Mouse (Mus musculus): Measurements from ENCODE around the gene Rac3. TPM values are rescaled to one million over a fixed set of nuclear protein-coding genes. Genes with fewer than 3 reads are reported as not detected.
"Not testable (repeated sequence)": the region's sequence is repeated elsewhere in the genome, so short reads cannot be mapped to it uniquely, and the experiment has no call there.

The Rac3 gene
- total RNA-seq, 2 experiments from 2014 or later: 6.6 to 15.5 TPM

DNA sequence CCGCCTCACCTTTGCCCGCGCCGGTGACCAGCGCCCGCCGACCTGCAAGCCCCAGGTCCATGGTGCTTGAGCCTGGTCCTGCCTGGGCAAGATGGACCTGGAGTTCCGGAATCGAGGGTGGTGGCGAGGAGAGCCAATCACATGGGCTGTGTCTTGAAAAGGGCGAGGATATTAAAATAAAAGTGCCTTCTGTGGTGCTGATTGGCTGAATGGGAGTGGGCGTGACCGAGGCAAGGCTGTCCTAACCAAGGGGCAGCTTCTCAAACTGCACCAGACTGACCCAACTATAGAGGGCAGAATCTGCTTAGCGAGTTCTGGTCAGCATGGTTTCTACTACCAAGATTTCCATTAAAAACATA, 5.9 kb downstream of the Rac3 start, which contains the start of gene Dcxr:
Gene Dcxr, minus strand, starts transcription at position 113 of the 359 bp plus-strand sequence.
- peak; percentile 72 to 79 for DNase-seq (ENCODE audit: low spot score in 2 of 2)

DNA sequence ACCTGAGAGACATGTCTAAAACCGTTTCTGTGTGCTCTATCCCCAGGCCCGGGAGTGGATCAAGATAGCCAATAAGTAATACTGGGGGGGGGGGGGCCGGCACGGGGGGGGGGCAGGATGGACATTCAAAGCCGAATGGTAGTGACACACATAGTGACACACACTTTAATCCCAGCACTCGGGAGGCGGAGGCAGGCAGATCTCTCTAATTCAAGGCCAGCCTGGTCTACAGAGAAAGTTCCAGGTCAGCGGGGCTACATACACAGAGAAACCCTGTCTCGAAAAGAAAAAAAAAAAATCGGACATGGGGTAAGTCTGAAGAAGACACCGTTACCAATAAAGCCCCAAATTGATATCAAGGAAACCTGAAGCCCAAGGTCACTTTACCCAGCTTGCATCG, 6.3 kb downstream of the Rac3 start:
- DNase-seq (ENCODE audit: low spot score in 2 of 2): no peak

DNA sequence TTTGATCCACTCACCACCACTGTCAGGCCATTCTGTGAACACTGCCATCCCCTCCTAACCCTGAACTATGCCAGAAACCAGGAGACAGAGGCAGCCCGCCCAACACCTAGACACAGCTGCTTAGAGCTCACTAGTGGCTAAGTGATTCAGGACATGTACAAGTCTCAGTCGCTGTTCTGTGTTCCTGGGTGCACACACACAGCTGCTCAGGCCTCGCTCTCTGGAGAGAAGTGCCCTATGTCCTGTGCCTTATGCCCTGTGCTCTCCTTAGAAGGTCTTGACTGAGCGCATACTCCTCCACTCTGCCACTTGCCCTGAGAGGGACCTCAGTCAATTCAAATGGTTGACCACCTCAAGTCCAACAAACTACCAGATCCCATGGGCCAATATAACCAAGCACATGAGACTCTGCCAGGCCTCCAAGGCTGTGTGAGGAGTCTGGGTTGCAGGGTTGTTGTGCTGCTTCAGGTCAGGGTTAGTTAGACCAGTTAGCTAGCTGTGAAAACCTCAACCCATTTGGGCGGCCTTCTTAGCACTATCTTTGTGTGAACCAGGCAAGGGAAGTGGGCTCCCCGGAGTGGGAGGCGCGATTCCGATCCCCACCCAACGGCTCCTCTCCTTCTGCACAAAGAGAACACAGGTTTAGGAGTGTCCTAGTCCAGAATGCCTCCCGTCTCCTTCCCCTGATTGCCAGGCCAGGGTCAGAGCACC, 7.4 kb downstream of the Rac3 start:
- DNase-seq (ENCODE audit: low spot score in 2 of 2): no peak

DNA sequence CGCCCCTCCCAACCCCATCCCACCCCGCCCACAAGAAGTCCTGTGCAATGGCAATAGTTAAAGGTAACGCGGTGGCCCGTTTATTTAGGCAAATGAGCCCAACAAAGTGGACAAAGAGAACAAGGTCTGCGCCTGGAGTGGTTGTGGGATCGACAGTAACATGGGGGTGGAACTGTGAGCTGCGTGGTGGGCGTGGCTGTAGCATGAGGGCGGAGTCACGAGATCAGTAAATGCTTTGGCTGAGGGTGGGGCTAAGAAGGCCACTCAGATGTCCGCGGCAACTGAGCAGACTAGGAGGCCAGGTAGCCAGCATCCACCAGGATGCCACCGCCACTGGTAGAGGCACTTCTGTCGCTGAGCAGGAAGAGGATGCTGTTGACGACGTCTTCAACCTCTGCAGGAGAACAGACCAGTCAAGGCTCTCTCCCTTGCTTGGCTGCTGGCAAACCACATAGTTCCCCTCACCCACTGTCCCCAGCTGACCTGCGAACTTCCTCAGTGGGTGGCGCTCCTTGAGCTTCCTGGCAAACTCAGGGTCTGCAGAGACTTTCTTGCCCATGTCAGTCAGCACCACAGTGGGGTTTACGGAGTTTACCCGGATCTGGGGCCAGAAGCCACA, 8.3 kb downstream of the Rac3 start:
- DNase-seq (ENCODE audit: low spot score in 2 of 2): not testable (repeated sequence)

DNA sequence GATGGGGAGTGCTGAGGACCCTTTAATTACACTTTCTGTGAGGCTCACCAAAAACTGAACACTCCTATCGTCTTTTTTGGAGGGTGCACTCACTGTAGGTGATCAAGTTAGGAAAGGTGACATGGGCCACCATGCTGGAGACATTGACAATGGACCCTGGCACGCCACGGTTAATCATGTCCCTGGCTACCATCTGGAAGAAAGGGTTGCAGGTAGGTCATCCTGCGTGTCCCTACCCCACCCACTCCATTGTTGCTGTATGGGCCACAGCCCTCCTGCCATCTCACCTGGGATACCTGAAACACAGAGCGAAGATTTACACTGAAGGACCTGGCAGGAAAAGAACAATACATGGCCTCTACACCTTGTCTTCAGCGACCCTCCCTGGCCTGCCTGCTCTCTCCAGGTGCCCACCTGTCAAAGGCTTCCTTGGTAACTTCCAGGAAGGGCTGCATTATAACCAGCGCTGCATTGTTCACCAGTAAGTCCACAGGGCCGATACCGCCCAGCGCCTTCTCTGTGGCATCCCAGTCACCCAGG, 9.1 kb downstream of the Rac3 start:
- DNase-seq (ENCODE audit: low spot score in 2 of 2): no peak

DNA sequence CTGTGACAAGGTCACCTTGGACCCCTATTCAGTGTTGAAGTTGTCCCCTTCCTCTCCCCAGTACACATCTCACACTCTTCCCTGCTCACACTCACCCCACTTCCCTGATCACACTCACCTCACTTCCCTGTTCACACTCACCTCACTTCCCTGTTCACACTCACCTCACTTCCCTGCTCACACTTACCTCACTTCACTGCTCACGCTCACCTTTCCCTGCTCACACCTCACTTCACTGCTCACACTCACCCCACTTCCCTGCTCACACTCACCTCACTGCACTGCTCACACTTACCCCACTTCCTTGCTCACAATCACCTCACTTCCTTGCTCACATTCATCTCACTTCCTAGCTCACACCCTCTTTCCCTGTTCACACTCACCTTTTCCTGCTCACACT, 10.1 kb downstream of the Rac3 start:
- no peak for DNase-seq (ENCODE audit: low spot score in 2 of 2)

DNA sequence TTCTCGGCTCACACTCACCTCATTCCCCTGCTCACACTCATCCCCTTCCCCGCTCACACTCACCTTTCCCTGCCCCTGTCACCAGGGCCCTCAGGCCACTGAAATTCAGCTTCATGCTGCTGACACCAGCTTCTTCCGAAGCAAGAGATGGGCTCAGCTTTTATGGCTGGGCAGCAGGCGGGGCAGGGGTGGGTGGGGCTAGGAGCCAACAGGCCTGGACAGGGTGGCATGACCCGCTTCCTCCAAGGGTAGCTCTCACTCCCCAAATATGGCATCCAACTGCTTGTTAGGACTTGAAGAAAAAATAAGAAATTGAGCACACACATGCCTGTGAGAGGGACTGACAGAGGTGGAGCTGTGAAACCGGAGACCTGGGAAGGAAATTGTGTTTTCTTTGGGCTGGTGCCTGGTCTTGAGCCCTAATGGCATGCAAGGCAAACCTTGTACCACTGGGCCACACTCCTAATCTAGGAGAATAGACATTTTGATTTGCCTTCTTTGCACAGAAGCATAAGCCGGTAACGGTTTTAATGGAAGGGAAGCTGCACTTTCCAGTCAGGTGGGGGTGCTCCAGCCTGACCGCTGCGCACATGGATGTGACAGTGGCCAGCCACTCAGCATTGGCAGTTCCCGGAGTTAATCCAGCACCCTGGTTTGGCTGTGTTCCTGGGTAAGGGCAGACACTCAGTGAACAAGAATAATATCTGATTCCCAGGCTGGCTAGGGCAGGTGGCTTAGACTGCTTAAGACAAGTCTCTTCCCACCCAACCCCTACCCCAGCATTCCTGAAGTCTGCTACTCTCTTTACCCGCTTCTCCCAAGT, 10.8 kb downstream of the Rac3 start, which contains the start of gene Cbr2:
Gene Cbr2, minus strand, starts transcription at position 257 of the 823 bp plus-strand sequence.
- DNase-seq (ENCODE audit: low spot score in 2 of 2): peak in 1 of 2 experiments; percentile 16

DNA sequence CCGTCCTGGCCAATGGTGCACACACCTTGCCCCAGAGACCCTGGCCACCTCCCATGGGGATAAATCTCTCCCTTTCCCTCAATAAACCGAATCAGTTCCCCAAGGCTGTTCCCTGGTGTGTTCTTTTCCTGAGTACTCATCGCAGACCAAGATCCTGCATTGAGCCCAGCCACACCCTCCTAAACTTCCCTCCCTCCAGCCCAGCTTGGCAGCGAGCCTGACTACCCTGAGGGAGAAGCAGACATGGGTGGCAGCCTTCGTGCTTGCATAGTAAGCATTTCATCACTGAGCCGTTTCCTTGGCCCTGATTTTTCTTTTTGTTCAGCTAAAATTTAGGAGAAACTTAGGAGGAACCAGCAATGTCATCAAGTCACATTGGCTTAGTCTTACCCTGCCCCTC, 12.3 kb downstream of the Rac3 start:
- peak in 1 of 2 experiments; percentile 21 for DNase-seq (ENCODE audit: low spot score in 2 of 2)

DNA sequence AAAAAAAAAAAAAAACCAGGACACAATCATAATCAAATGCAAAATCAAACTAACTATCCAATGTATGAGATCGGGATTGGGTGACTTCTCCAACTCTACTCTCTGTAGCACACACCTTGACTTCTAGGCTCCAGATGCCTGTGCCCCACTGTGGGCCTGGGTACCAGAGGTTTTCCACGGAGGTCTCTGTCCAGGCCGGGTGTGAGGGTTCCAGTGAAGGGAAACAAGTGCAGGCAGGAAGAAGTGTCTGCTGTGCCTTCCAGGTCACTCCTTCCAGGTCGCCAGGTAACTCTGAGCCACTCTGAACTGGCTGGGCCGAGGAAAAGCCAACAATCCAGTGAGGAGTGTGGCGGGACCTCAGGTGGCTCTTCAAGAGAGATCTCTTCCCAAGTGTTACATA, 15.2 kb downstream of the Rac3 start:
- no peak for DNase-seq (ENCODE audit: low spot score in 2 of 2)

DNA sequence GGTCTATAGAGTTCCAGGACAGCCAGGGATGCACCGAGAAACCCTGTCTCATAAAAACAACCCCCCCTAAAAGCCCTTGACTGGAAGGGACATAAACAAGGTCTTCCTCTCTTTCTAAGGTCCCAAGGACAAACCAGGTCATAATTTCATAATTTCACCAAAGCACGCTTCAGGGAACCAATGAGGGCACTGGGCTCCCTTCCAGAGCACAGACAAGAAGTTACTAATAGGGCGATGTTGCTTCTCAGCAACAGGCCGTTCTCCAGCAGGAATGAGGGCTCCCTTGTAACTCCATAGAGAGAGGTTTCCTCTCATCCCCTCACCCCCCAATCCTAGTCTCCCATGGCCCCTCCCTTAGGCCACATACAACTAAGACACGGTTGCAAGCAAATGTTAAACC, 19.7 kb downstream of the Rac3 start:
- DNase-seq (ENCODE audit: low spot score in 2 of 2): peak in 1 of 2 experiments; percentile 18

DNA sequence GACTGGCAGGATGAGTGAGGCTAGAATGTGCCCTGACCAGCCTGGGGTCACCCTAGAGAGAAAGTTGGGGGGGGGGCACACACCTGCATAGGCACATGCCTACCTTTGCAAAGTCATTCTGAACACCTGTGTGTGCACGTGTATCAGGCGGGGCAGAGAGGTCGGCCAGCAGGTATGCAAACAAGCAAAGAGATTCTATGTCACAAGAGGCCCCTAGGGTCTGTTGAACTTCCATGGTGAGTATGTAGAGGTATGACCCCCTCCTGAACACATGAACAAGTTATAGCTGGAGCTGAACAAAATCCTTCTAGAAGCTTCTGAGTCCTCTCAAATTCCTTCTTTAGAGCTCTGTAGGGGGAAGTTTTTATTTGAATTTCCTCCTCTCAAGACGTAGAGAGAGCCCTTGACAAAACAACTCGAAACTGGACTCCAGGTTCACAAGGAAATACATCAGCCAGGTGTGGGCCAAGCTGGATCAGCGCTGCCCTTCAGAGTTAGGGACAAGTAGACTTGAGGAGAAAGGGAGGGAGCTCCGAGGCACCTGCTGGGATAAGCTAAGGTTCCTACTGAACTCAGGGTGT, 22.9 kb downstream of the Rac3 start:
- no peak for DNase-seq (ENCODE audit: low spot score in 2 of 2)

DNA sequence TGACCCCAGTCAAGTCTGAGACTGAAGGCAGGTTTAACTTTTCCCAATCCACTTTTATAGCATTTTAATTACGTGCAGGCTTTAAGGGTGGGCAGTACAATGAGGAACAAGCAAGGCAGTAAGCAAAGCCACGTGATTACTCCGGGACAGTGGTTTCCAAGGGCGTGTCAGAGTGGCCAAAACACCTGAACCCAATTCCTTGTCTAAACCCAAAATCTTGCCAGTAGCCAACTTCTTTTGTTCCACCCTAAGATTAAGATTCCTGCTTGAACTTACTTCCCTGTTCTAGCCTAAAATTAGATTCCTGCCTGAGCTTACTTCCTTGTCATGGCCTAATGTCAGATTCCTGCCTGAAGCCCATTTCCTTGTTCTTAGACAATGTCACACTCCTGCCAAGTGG, 26.7 kb downstream of the Rac3 start:
- DNase-seq (ENCODE audit: low spot score in 2 of 2): no peak

DNA sequence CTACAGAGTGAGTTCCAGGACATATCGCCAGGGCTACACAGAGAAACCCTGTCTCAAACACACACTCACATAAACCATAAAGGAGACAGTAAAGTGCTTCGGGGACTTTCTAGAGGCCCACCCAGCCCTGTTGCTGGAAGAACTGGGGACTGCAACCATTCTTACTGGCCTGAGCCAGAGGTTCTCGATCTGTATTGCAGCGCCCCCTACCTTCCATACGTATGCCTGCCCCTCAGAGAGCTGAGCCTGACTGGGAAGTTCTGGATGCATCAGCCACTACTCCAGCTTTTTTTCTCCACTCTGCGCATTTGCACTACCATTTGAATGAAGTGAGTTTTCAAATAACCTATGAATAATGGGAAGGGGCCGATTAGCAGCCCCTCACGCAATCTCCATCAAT, 28.2 kb downstream of the Rac3 start:
- DNase-seq (ENCODE audit: low spot score in 2 of 2): peak in 1 of 2 experiments; percentile 49

DNA sequence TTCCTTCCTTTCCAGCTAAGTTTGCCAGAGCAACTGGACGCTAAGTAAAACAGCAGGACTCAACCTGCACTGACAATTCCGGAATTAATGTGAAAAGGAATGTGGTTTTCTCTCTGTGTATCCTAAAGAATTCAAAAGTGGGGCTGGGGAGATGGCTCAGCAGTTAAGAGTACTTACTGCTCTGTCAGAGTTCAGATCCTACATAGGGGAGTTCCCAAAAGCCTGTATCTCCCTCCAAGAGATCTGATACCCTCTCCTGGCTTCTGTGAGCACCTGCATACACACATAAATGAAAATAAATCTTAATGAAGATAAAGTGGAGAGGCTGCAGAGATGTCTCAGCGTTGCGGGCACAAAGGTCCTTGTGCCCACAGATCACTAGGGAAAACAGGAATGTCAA, 30.3 kb downstream of the Rac3 start:
- DNase-seq (ENCODE audit: low spot score in 2 of 2): no peak

DNA sequence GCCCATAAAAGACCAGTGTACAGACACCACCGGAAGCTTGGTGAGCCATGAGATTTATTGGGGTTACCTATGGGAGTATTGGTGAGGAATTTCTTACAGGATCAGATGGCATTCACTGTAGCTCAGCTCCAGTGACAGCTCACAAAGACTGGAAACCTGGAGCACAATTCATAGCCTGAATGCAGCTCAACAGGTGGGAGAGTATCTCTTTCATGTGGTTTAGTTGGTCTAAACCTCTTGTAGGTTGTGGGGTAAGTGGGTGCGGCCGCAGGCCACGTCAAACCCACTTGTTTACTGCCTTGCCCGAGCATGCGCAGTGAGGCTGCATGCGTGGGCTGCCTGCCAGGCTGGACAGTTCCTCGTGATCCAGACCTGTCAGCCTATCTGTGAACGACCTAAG, 39.0 kb downstream of the Rac3 start:
- no peak for DNase-seq (ENCODE audit: low spot score in 2 of 2)

DNA sequence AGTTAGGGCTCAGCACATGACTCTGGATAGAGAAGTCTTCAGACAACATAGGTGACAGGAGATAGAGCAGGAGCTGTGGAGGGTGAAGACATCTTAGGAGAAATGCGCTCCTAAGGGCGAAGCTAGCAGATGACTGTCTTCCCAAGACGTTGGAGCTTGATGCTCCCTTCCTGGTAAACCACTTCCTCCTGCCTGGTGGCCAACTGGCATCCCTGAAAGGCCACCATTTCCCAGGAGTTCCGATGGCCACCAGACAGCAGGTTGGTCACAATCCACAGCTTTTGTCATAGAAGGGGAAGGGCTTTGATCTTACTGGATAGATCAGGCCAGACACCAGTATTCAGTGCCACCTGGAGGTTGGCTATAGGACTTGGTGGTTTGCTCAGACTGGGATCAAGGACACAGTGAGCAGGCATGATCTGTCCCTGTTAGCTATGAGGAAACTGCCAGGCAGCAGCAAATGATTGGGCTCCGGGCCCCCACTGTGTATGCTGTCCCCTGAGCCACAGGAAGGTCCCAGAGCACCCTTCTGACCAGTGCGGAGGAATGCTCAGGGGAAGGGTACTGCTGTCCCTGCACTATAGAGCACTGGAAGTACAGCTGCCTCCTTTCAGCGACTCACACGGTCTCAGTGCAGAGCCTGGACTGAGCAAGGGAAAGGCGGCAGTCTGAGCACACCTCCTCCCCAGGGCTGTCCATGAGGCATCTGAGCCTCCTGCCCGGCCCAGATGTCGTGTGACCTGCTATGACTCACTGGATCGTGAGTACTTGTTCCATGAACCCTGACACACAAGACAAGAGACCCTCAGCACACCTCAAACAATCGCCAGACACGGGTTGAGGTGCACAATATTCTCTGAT, 40.8 kb downstream of the Rac3 start:
- no peak for DNase-seq (ENCODE audit: low spot score in 2 of 2)

DNA sequence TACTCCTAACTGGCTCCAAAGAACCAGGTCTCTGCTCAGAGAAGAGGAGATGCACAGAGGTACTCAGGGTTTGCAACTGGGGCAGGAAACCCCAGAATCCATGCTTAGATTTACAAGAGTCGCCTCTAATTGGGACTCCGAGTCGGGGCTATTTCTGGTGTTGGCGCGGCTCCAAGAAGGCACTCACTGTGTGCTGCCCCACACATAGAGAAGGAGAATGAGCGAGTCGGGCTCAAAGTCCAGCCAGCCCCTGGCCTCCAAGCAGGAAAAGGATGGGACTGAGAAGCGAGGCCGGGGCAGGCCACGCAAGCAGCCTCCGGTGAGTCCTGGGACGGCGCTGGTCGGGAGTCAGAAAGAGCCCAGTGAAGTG, 41.4 kb downstream of the Rac3 start, which contains the start of gene Hmga1b:
Gene Hmga1b, plus strand, starts transcription at position 123 of the 370 bp plus-strand sequence.
- DNase-seq (ENCODE audit: low spot score in 2 of 2): not testable (repeated sequence)

DNA sequence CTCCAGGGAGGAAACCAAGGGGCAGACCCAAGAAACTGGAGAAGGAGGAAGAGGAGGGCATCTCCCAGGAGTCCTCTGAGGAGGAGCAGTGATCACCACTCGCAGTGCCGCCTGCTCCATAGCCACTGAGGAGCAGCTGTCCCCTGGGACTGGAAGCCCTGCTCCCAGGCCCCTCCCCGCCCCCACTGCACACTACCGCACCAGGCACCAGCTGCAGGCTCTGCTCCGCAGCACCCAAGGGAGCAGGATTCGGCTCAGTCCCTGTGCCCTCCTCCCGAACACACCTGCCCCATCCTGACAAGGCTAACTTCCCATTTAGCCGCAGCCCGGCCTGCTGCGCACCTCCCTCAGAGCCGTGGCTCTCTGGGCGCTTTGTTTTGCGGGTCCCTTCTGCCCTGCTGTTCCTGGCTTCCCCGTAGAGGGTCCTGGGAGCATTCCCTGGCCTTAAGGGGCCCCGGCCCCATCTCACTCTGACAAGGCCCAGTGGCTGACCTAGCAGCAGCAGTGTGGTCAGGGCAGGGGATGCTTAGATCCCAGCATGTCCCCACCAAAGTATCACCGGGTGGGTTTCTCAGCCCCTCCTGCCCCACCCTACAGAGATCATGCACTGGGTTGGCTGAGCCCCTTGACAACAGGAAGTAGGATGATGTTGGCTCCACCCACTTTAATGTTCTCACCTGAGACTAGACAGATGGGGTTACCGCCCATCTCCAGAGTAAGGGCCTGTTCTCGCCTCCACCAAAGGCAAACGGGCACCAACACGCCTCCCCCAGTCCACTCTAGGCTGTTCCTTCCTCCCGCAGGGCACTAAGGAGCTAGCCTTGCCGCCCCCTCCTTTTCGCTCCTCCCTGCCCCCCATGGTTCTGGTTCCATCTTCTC, 42.1 kb downstream of the Rac3 start:
- DNase-seq (ENCODE audit: low spot score in 2 of 2): not testable (repeated sequence)

DNA sequence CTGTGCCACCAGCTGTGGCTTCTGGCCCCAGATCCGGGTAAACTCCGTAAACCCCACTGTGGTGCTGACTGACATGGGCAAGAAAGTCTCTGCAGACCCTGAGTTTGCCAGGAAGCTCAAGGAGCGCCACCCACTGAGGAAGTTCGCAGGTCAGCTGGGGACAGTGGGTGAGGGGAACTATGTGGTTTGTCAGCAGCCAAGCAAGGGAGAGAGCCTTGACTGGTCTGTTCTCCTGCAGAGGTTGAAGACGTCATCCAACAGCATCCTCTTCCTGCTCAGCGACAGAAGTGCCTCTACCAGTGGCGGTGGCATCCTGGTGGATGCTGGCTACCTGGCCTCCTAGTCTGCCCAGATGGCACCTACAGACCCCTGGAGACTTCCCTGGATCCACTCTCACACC, 45.8 kb downstream of the Rac3 start:
- DNase-seq (ENCODE audit: low spot score in 2 of 2): not testable (repeated sequence)
